Mouse (Mus musculus) myocyte (in vitro differentiated cells): ENCODE data around the gene Fcho2.
A peak's percentile ranks its signal among the peaks of the same experiment; 100 is the strongest.

ENCODE experiments used
- CEBPB ChIP-seq: IDR thresholded peaks from 2 replicates; pipeline ENCODE4 v1.6.1; 2011; ENCODE audit warnings: mild to moderate bottlenecking, moderate library complexity; ENCODE audit not compliant: poor library complexity, insufficient read depth, severe bottlenecking
- E2F4 ChIP-seq: IDR thresholded peaks from one replicate; pipeline ENCODE4 v1.6.1; 2011; ENCODE audit warnings: mild to moderate bottlenecking, control low read depth, moderate library complexity; ENCODE audit not compliant: insufficient read depth
- MAX ChIP-seq: IDR thresholded peaks from one replicate; pipeline ENCODE4 v1.6.1; 2011; ENCODE audit warnings: low read depth, mild to moderate bottlenecking, control low read depth
- MYOD1 ChIP-seq, 3 experiments: IDR thresholded peaks; one replicate each; pipeline ENCODE4 v1.6.1; 2011; ENCODE audit warnings: control low read depth in 2 of 3, low read depth in 2 of 3, mild to moderate bottlenecking in 2 of 3, moderate library complexity in 1 of 3; ENCODE audit not compliant: insufficient read length in 2 of 3, control insufficient read depth in 1 of 3
- MYOG ChIP-seq, 3 experiments: IDR thresholded peaks; one replicate each; pipeline ENCODE4 v1.6.1; 2011; ENCODE audit warnings: control low read depth in 2 of 3, low read depth in 2 of 3, mild to moderate bottlenecking in 2 of 3; ENCODE audit not compliant: insufficient read length in 2 of 3, control insufficient read depth in 1 of 3, insufficient read depth in 1 of 3
- POLR2A ChIP-seq: IDR thresholded peaks from one replicate; pipeline ENCODE4 v1.6.1; 2011; ENCODE audit warnings: low read depth, mild to moderate bottlenecking, control low read depth, moderate library complexity; ENCODE audit not compliant: insufficient read length
- POLR2AphosphoS2 ChIP-seq: IDR thresholded peaks from one replicate; pipeline ENCODE4 v1.6.1; 2011; ENCODE audit warnings: low read depth, control low read depth; ENCODE audit not compliant: insufficient read length
- SRF ChIP-seq: IDR thresholded peaks from one replicate; pipeline ENCODE4 v1.6.1; 2011; ENCODE audit warnings: low read depth; ENCODE audit not compliant: control insufficient read depth, insufficient read length
- USF1 ChIP-seq: IDR thresholded peaks from one replicate; pipeline ENCODE4 v1.6.1; 2011; ENCODE audit warnings: low read depth, mild to moderate bottlenecking, control low read depth, moderate library complexity

- TF ChIP-seq USF1 = no peak
- no peak for TF ChIP-seq POLR2A
- TF ChIP-seq MYOG (IDR thresholded peaks at IDR 0.05; ENCODE audit: control insufficient read depth in 1 of 3, insufficient read depth in 1 of 3, insufficient read length in 2 of 3, low read depth in 2 of 3) = no peak
- TF ChIP-seq SRF = no peak
- peak; percentile 28 for TF ChIP-seq POLR2AphosphoS2
- no peak for TF ChIP-seq MAX
- TF ChIP-seq MYOD1 (IDR thresholded peaks at IDR 0.05; ENCODE audit: control insufficient read depth in 1 of 3, insufficient read length in 2 of 3, low read depth in 2 of 3) = no peak
- TF ChIP-seq CEBPB = no peak
- TF ChIP-seq E2F4 = no peak
Measured at GRCm38 (mm10) chr13:98834199-98834598, 18.9 kb upstream of the Fcho2 start.
